Mouse (Mus musculus): ENCODE results near the gene Cnbp.

Gene Cnbp

GRCm38 (mm10) chr6:87849780-87850154 is 1.1 kb downstream of the Cnbp start:
- DNase-seq: peak in 1 of 2 experiments; percentile 29

GRCm38 (mm10) chr6:87846813-87847212 is 4.1 kb downstream of the Cnbp start:
- DNase-seq: no peak

- no peak for DNase-seq
Observed at GRCm38 (mm10) chr6:87845031-87845695, 5.7 kb downstream of the Cnbp start.

GRCm38 (mm10) chr6:87842254-87842653 is 8.7 kb downstream of the Cnbp start:
- peak; percentile 43 to 59 for DNase-seq

- DNase-seq: no peak
Observed at GRCm38 (mm10) chr6:87841635-87842034, 9.3 kb downstream of the Cnbp start.

- no peak for DNase-seq
Observed at GRCm38 (mm10) chr6:87839797-87840341, 11.0 kb downstream of the Cnbp start.

- DNase-seq: peak; percentile 95 to 97
Observed at GRCm38 (mm10) chr6:87838551-87839197, 12.2 kb downstream of the Cnbp start, which contains the start of gene Isy1. TSS of gene Isy1 (minus strand) at chr6:87838798.

- DNase-seq: no peak
Observed at GRCm38 (mm10) chr6:87835695-87836094, 15.2 kb downstream of the Cnbp start, which contains the start of gene Gm45140. TSS of gene Gm45140 (minus strand) at chr6:87835795.

- DNase-seq: no peak
Observed at GRCm38 (mm10) chr6:87820366-87820765, 30.5 kb downstream of the Cnbp start.

- DNase-seq: no peak
Observed at GRCm38 (mm10) chr6:87814486-87814885, 36.4 kb downstream of the Cnbp start.

- DNase-seq: no peak
Observed at GRCm38 (mm10) chr6:87812656-87813055, 38.2 kb downstream of the Cnbp start.

- peak; percentile 91 to 92 for DNase-seq
Observed at GRCm38 (mm10) chr6:87811675-87812338, 39.1 kb downstream of the Cnbp start, which contains the start of gene Rab43. TSS of gene Rab43 (minus strand) at chr6:87812164.

GRCm38 (mm10) chr6:87810713-87811669 is 39.9 kb downstream of the Cnbp start:
- DNase-seq: peak; percentile 75 to 76

- peak in 1 of 2 experiments; percentile 32 for DNase-seq
Observed at GRCm38 (mm10) chr6:87810311-87810710, 40.6 kb downstream of the Cnbp start.

- peak; percentile 12 to 14 for DNase-seq
Observed at GRCm38 (mm10) chr6:87809651-87810161, 41.2 kb downstream of the Cnbp start.

- no peak for DNase-seq
Observed at GRCm38 (mm10) chr6:87809144-87809543, 41.8 kb downstream of the Cnbp start.

- no peak for DNase-seq
Observed at GRCm38 (mm10) chr6:87808521-87808920, 42.4 kb downstream of the Cnbp start.

GRCm38 (mm10) chr6:87807735-87808440 is 43.0 kb downstream of the Cnbp start:
- no peak for DNase-seq

GRCm38 (mm10) chr6:87806857-87807256 is 44.0 kb downstream of the Cnbp start:
- peak in 1 of 2 experiments; percentile 15 for DNase-seq

- DNase-seq: peak; percentile 43 to 57
Observed at GRCm38 (mm10) chr6:87806028-87806427, 44.9 kb downstream of the Cnbp start.

GRCm38 (mm10) chr6:87805448-87805847 is 45.5 kb downstream of the Cnbp start:
- DNase-seq: no peak
